Mouse (Mus musculus): ENCODE measurements around the gene Sugt1.

The Sugt1 gene

DNA sequence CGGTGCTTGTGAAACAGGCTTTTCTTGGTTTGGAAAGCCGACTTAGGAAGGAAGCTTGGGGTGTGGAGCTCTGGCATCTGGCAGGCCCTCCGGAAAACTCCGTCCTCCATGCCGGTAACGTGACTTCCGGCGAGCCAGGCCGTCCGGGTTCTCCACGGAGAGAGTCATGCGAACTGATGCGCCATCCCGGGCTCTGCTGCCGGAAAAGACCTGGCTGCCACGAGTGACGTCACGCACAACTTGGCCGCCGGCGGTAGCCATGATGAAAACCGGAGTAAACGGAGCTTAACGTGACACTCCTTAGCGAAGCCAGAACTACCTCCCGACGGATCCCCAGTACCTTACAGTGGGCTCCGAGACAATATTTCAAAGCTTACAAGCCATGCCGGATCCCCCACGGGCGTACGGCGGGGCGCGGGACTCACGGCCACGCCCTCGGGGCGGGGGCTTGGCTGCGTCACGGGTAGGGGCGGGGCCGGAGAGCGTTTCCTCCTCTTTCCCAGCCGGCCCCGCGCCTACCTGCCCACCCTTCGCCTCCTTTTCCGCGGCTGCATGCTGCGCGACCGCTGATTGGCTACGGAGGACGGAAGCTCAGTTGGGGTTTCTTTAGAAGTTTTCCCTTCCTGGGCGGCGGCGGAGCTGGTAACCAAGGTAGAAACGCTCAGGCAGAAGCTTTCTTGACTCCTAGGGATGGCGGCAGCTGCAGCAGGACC is at the start of gene Sugt1:
Gene Sugt1 (plus strand): TSS at position 553 of the 713 bp plus-strand sequence.
- peak; percentile 99 for DNase-seq

DNA sequence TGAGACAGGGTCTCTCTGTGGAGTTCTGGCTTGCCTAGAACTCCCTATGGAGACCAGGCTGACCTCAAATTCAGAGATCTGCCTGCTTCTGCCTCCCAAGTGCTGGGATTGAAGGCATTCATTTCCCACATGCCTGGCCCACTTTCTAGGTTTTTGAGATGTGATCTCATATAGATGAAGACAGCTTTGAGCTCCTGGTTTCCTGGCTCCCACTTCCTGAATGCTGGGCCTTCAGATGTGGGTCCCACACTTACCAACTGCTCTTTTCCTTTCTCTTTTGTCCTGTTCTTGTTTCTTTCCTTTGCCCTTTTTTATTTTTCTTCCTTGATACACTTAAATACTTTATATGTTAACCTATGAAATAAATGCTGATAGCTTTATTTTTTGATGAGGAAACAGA is 49.6 kb upstream of the Sugt1 start:
- DNase-seq = no peak

DNA sequence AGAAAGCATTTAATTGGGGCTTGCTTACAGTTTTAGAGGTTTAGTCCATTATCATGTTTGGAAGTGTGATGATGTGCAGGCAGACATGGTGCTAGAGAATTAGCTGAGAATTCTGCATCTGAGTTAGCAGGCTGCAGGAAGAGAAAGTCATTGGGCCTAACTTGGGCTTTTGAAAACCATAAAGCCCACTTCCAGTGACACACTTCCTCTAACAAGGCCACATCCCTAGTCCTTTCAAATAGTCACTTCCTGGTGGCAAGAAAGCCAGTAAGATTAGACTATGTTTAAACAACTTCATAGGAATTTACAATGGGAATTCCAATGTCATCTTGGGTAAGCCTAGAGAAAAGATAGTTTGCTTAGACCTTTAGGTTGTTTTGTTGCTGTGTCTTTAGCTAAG is 45.9 kb upstream of the Sugt1 start:
- DNase-seq = no peak

DNA sequence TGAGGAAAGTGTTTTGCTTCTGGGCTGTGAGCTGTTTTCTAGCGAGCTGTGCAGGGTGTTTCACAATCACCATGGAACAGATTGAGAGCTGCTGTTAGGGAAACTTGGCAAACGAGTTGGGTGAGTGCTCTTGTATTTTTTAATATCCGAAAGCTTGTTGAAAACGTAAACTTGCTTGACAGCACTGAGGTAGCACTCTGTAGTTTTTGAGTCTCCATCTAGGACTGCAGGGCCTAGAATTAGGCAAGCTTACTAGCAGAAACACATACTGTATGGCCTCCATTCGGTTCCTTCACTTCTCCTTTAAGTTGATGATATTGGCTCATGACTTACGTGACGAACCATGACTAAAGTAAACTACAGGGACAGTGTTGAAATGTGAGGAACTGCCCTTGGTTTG is 38.1 kb upstream of the Sugt1 start:
- DNase-seq = no peak

DNA sequence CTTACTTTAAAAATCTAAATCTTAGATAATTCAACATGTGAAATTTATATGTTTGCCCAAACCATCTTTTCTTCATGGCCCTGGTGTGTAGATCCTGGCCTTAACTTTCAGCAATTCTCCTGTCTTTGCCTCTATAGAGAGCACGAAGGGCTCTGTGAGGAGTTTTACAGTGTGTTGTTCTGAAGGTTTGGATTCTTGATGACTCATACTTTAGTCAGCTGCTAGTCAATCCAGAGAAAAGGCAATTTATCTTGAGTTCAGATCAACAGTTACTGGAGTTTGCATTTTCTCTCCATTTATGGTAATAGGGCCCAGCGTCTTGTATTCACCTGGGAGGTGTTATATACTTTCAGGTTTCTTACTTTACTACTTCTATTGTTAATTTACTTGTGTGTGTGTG is 35.6 kb upstream of the Sugt1 start:
- no peak for DNase-seq

DNA sequence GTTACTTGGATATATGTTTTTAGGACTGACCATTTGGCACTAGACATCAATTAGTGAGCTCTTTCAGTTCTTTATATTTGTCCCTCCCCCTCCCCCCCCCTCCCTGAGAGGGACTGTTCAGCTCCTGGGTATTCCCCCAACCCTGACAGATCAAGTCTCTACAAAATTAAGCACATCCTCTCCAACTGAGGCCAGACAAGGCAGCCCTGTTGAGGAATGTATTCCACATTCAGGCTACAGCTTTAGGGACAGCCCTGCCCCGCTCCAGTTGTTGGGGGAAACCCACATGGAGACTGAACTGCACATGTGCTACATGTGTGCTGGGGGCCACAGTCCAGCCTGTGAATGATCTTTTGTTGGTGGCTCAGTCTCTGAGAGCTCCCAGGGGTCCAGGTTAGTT is 34.6 kb upstream of the Sugt1 start:
- no peak for DNase-seq

DNA sequence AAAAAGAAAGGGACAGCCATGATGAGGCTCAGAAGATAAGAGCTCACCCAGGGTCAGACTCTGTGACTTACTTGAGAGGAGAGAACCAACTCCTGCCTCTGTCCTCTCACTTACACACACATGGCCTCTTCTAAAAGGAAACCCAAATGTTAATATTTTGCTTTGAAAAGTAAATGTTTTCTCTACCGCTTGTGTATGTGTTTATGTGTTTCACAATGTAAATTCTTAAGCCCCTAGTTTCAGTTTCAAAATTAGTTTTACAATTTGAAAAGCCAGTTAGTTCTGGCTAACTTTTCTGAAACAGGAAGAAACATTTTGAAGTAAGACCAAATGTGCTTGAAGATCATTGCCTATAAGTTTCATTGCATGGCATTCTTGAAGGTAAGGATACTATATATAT is 29.7 kb upstream of the Sugt1 start:
- DNase-seq = no peak

DNA sequence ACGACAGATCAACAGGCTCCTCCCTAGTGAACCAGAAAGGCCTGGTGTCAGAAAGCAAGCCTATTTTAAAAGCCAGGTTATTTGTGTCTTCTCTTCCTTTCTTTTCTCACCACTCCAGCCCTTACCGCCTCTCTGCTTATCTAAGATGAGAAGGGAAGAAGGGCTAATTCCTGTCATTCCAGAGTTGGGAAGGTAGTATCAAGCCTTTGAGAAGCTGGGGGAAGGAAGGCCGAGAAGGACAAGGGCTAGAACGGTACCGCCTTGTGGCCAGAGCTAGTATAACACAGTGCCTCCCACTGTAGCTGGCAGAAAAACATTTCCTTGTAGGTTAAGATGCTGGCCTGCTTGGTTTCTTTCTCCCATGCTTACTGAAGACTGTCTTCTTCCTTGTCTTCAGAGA is 24.7 kb upstream of the Sugt1 start:
- peak; percentile 63 to 70 for DNase-seq

DNA sequence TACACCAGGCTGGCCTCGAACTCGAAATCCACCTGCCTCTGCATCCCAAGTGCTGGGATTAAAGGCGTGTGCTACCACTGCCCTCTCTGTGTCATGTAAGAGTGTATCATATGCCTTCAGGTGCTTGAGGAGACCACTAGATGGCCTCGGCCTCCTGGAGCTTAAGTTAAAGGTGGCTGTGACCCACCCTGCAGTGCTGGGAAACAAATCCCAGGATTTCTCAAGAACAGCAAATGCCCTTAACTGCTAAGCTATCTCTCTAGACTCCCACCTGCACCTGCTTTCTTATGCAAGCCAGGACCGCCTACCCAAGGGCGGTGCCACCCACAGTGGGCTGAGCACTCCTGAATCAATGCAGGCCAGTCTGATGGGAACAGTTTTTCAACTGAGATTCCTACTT is 22.7 kb upstream of the Sugt1 start:
- no peak for DNase-seq

DNA sequence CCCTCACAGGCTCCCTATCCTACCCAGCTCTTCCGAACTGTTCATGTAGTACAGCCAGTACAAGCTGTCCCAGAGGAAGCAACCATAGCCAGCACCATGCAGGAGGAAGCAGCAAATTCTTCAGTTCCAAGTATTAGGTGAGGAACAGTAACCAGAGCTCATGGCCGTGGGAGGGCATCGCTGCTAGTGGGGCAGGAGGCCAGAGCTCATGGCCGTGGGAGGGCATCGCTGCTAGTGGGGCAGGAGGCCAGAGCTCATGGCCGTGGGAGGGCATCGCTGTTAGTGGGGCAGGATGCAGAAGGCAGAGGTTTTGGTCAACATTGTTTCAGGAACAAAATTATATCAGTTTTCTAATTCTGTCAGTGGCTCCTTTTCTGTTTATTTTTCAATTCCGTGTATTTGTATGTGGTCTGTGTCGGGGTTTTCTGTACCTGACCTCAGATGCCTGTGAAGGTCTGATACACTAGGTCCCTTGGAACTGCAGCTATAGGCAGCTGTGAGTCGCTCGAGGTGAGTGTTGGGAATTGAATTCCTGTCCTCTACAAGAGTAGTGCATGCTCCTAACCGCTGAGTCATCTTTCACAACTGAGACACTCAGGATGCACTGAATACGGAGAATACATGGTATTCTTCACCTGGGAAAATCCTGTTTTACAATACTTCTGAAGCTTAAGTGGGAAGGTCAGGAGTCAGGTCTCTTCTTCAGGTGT is 13.9 kb upstream of the Sugt1 start:
- no peak for DNase-seq

DNA sequence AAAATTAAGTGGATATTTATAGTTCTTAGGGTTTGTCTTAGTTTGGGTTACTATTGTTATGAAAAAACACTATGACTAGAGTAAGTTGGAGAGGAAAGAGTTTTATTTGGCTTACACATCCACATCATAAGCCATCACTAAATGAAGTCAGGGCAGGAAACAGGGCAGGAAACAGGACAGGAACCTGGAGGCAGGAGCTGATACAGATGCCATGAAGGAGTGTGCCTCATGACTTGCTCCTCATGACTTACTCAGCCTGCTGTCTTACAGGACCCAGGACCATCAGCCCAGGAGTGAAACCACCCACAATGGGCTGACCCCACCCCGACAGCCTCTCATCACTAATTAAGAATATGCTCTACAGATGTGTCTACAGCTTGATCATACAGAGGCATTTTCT is 13.1 kb upstream of the Sugt1 start:
- no peak for DNase-seq

DNA sequence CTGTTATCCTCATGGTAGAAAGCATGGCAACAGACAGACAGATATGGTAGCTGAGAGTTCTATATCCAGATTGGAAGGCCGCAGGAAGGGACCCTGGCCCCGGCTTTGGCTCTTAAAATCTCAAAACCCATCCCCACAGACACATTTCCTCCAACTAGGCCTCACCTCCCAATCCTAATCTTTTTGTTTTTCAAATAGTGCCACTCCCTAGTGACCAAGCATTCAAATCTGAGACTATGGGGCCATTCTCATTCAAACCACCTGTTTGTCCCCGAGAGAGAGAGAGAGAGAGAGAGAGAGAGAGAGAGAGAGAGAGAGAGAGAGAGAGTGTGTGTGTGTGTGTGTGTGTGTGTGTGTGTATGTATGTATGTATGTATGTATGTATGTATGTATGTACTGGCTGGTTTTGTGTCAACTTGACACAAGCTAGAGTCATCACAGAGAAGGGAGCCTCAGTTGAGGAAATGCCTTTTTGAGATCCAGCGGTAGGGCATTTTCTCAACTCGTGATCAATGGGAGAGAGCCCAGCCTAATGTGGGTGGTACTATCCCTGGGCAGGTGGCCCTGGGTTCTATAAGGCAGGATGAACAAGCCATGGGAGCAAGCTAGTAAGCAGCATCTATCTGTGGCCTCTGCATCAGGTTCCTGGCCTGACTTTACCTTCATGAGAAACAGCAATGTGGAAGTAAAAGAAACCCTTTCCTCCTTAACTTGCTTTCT is 3.8 kb upstream of the Sugt1 start:
- no peak for DNase-seq

DNA sequence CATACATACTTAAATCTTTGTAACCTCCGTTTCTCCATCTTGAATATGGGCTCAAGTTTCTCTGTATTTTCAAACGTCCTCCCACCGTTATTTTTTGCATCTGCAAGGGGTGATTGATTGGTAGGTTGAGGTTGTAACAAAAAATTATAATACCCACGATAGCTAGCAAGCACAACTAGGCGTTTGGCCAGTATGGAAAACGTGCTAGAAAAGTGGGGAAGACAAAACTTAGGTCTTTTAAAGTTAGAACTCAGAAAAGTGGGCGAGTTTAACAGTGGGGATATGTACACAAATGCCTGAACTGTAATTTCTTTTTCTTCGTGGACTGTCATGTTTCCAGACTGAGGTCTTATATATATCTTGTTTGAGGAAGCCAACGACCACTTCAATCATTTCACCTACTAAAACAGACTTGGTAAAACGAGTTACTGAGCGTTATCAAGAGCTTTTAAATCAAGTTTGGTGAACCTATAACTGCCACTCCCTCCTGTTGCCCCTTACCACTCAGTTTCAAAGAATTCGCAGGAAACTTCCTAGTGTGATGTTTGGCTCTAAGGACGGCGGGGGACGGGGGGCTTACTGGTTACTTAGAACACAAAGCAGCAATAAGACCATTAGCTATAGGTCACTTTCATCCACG is 872 bp upstream of the Sugt1 start:
- DNase-seq = peak; percentile 12 to 16

DNA sequence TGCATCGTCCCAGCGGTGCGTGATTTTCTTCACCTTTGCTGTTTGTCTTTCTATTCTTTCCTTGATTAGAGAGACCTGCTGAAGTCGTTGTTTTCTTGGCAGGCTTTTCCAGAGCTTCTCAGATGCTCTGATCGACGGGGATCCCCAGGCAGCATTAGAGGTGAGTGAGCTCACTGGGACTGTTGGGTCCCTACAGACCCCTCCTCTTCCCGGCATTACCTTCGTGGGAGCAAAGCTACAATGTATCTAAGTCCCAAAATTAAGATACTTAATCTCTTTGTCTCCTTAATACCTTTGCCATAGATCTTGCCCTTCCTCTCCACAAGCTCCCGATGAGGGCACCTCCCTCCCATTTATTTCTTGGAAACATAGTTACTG is 350 bp downstream of the Sugt1 start:
- no peak for DNase-seq

DNA sequence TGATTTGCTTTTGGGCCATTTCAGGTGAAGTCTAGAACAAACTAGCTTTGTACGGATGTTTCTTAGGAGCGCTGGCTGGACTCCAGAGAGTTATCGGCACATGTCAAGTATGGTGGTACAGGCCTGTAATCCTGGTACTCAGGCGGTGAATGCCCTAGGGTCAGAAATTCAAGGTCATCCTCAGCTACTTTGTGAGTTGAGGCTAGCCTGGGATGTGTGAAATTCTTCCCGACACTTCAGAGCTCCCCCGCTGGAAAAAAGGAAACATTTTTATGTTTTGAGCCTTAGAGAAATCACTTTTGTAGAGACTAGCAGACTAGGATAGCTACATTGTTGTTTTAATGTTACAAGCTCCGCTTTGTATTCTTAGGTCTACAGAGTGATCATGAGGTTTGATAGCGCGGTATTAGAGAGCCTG is 1.1 kb downstream of the Sugt1 start:
- peak; percentile 42 to 46 for DNase-seq

DNA sequence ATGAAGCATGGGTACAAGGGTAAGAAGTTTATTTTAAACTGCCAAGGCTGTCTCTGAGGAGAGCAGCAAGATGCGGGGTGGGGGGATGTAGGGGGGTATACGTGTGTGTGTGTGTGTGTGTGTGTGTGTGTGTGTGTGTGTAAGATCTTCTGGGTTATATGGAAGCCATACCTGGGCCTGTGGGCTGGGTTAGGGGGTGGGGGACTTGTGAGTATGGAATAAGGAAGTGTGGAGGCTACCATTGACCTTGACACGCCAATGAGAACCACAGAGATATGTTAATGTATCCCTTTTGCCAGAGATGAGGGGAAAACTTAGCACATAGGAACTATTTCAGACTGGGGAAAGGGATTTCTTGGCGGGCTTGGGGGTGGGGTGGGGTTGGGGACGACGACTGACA is 1.9 kb downstream of the Sugt1 start:
- no peak for DNase-seq

DNA sequence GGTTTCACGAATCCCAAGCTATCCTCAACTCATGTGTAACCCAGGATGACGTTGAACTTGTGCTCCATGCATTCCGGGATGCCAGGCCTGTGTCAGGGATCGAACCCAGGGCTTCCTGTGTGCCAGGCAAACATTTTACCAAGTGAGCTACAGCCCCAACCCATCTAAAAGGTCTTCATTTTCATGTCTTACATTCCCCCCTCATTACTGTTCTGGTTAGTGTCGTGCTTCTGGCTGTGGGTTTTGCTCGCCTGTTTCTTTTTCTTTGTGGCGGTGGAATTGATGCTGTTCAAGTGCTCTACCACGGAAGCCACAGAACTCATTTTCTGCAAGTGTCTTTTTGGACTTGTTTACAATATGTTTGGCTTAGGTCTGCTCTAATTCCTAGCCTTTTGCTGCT is 3.4 kb downstream of the Sugt1 start:
- no peak for DNase-seq

DNA sequence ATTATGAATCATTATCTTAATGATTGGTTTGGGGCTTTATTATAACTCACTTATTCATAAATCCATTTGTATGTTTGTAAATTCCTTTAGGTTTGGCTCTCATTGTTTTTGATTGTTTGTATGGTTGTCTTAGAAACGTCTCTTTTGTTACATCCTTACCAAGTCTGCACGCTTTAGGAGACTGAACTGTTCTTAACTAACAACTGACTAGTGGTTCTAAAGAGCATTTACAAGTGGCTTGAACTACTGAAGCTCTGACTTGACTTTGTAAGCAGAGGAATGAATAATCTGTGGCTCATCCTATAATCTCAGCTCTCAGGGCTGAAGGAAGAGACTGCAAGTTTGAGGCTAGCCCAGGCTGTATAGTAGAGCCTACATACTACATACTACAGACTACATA is 4.1 kb downstream of the Sugt1 start:
- no peak for DNase-seq

DNA sequence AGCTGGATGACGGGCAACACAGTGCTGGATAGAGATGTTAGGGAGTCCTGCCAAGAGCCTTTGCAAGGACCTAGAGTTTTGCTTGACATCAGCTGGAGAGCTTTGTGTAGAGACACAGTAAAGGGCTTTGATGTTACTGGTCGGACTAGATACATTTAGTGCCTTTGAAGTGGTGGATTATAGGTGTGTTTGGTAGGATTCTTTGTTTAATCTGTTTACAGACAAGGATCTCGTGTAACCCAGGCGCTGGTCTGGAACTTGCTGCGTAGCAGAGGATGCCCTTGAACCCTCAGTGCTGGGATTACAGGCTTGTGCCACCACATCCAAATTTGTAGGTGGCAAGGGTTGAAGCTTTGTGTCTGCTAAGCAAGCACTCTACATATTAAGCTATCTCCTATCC is 6.6 kb downstream of the Sugt1 start:
- DNase-seq = no peak

DNA sequence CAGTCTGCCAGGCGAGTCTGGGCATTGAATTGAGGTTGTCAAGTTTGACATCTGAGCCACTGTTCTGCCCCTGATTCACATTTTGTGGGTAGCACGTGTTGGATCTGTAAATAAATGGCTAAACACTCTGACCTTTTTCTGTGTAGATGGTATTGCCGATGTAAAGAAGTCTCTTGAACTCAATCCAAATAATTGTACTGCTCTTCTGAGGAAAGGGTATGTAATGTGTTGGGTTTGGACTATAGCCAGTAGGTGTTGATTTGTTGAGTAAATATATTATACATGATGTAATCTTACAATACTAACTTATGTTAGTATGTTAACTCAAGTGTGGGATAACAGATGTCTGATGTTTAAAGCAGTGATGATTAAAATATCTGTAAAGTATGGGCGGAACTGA is 9.1 kb downstream of the Sugt1 start:
- DNase-seq = no peak

DNA sequence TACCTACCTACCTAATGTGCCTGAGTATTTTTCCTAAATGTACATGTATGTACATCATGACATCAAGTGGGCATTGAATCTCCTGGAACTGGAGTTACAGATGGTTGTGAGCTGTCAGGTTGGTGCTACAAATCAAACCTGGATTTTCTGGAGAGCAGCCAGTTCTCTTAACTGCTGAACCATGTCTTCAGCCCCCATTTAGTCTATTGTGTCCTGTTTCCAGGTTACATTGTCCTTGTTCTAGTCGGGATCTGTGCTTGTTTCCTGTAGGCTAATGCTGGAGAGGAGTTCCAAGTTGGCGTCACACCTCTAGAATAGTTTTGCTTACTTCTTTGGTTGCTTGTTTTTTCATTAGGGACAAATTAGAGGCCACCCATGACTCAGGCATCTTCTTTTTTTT is 18.4 kb downstream of the Sugt1 start:
- DNase-seq = no peak

DNA sequence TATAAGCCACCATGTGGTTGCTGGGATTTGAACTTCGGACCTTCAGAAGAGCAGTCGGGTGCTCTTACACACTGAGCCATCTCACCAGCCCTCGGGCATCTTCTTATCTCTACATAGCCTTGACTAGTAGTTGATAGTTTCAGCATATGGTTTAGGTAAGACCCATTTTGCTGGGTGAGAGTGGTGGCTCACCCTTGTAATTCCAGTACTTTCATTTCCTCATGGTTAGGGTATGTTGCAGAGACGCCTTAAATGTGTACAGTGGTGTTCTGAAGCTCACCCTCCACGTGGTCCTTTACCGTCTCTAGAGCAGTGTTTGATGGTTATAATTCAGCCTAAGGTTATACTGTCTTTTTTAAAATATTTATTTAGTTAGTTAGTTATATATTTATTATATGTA is 18.9 kb downstream of the Sugt1 start:
- DNase-seq = no peak

DNA sequence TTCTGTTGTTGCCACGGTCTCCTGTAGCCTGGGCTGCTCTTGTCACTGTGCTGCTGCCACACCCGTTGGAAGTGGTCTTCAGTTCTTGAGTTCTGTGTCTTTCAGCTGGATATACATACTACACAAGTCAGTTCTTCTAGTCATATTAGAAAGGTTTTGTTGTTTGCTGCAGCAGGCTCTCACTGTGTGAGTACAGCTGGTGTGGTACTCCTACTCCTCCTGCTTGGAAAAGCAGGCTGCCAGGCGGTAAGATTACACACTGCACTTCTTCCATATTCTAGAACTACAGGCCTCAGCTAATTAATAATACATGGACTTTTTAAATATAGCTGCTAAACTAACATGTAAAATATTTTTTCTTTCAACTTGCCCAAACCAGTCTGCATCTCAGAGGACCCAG is 19.4 kb downstream of the Sugt1 start:
- no peak for DNase-seq

DNA sequence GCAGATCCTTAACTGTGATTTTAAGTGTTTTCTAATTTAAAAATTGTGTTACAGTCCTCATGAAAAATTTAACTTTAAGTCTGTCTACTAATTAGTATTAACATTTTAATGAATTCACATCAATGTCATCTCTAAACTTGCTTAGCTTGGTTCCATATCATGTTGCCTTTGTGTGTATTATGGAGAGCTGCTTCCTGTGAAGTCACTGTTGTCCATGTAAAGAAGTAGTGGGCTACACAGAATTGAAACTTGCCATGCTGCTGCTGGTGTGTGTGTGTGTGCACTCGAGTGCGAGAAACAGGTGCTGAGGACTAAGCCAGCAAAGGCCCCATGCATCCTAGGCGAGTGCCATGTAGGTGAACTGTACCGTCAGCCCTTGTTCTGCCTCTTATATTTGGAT is 19.9 kb downstream of the Sugt1 start:
- no peak for DNase-seq
